7 mouse cellular contexts compared by ENCODE assay signal in the genomic region with DNA sequence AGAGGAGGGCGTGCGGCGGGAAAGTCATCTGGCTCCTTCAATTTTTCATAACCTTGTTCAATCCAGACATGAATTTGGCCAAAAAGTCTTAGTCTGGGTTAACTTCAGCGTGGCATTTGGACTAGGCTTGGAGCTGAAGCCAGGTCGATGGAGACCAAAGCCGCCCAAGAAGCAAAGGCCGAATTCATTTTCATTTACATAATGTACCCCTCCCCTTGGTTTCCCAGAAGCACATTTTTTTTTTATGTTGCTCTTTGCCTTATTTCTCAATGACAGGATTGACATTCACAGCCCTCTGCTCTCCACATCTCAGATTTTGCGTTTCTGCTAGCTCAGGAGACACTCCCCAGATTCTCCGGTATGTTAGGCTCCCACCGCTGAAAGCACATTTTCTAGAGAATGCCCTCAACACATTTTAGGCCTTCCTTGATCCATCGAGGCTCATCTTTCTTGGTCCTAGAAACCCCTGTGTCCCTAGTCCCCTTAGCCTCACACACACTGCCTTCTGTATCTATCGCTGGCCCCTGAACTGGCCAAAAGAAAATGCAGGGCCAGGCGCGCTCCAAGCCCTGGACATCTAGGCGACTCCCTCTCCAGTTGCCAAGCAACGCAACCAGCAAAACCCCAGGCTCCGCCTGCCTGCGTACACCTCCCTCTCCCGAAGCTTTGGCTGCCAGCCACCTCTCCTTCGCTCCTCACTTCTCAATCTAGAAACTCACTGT. TPM values are rescaled to one million over a fixed set of nuclear protein-coding genes. Genes with fewer than 3 reads are reported as not detected.
DNase-seq lines count a peak whose midpoint lies in the region; ATAC-seq and TF ChIP-seq lines count a peak whose summit lies in the region.

No protein-coding gene starts in this region.

- no peak for TF ChIP-seq CTCF in heart, adult 2 months (IDR thresholded peaks at IDR 0.05)
- no peak for TF ChIP-seq CTCF in kidney, adult 2 months (conservative IDR thresholded peaks at IDR 0.05; ENCODE audit: insufficient read depth, insufficient read length, low read depth, low read length)

- WGBS in embryonic facial prominence, embryonic 11.5 days: under 1% methylated on average over 20 of the region's 20 CpGs
- WGBS in heart, adult 2 months: 2% methylated on average over 20 of the region's 20 CpGs
- WGBS in kidney, adult 2 months: 3% methylated on average over 20 of the region's 20 CpGs
- WGBS in limb, embryonic 12.5 days: 1% methylated on average over 20 of the region's 20 CpGs
- under 1% methylated on average over 20 of the region's 20 CpGs for WGBS in midbrain, embryonic 13.5 days

- H3K27me3 ChIP-seq in embryonic facial prominence, embryonic 11.5 days (ENCODE audit: control insufficient read depth, insufficient read depth, low read length): peaks cover 2% of the 10 kb centered on the region; the same call in 1 of the 2 replicates
- H3K27me3 ChIP-seq in heart, adult 2 months (ENCODE audit: control insufficient read depth, insufficient read depth, low read length): 0 out of 2 replicates have a peak, but pooled peaks cover 2% of the 10 kb centered on the region
- H3K27me3 ChIP-seq in kidney, adult 2 months (replicated peaks; ENCODE audit: control insufficient read depth, insufficient read depth, low read length): no peaks in the 10 kb centered on the region
- peaks cover 27% of the 10 kb centered on the region for H3K27me3 ChIP-seq in limb, embryonic 12.5 days
- H3K27me3 ChIP-seq in midbrain, embryonic 13.5 days: peaks cover 21% of the 10 kb centered on the region

- H3K4me3 ChIP-seq in embryonic facial prominence, embryonic 11.5 days (ENCODE audit: low read depth, low read length): peak overlapping the region; percentile 63
- H3K4me3 ChIP-seq in heart, adult 2 months: peak overlapping the region; percentile 54
- peak overlapping the region; percentile 55 for H3K4me3 ChIP-seq in kidney, adult 2 months (ENCODE audit: insufficient read depth, low read depth, low read length)
- peak overlapping the region; percentile 72 for H3K4me3 ChIP-seq in limb, embryonic 12.5 days (replicated peaks)
- H3K4me3 ChIP-seq in midbrain, embryonic 13.5 days (replicated peaks): peak overlapping the region; percentile 50

- DNase-seq in adrenal gland, postnatal 25 days: peak; percentile 87
- DNase-seq in embryonic facial prominence, embryonic 11.5 days (ENCODE audit: low spot score): peak; percentile 86
- DNase-seq in heart, adult 2 months: peak; percentile 82 to 89
- DNase-seq in kidney, adult 2 months: peak; percentile 96
- DNase-seq in testis, postnatal 10 days (ENCODE audit: low spot score): peak; percentile 84

- peak; percentile 39; the same call in 1 of the 2 replicates for TF ChIP-seq POLR2A in heart, adult 2 months (IDR thresholded peaks at IDR 0.05; ENCODE audit: insufficient read depth, low read depth, low read length)
- TF ChIP-seq POLR2A in kidney, adult 2 months (IDR thresholded peaks at IDR 0.05; ENCODE audit: low read depth, low read length): no peak

- no peak overlapping the region; the same call in 1 of the 2 replicates for H3K9ac ChIP-seq in embryonic facial prominence, embryonic 11.5 days (replicated peaks; ENCODE audit: low read length)
- H3K9ac ChIP-seq in heart, adult 2 months (ENCODE audit: low read depth, low read length): no peak overlapping the region
- H3K9ac ChIP-seq in limb, embryonic 12.5 days (replicated peaks): peak overlapping the region; percentile 34
- peak overlapping the region; percentile 64 for H3K9ac ChIP-seq in midbrain, embryonic 13.5 days (replicated peaks)

- no peaks in the 10 kb centered on the region for H3K9me3 ChIP-seq in embryonic facial prominence, embryonic 11.5 days (replicated peaks; ENCODE audit: control insufficient read depth, low read length)
- no peaks in the 10 kb centered on the region for H3K9me3 ChIP-seq in limb, embryonic 12.5 days
- H3K9me3 ChIP-seq in midbrain, embryonic 13.5 days: no peaks in the 10 kb centered on the region

- no peak overlapping the region for H3K27ac ChIP-seq in embryonic facial prominence, embryonic 11.5 days (replicated peaks; ENCODE audit: low read depth, low read length)
- H3K27ac ChIP-seq in heart, adult 2 months: peak overlapping the region; percentile 47
- peak overlapping the region; percentile 86 for H3K27ac ChIP-seq in kidney, adult 2 months (ENCODE audit: insufficient read depth, low read depth, low read length)
- H3K27ac ChIP-seq in limb, embryonic 12.5 days: 0 out of 2 replicates have a peak overlapping the region, but pooled peaks have one; percentile 41
- H3K27ac ChIP-seq in midbrain, embryonic 13.5 days: peak overlapping the region; percentile 77

- intact Hi-C loops in heart, adult 2 months (cut with DNase I): loop anchor here (5.0 kb wide), 1 partner anchor 492 kb away; no protein-coding TSS in a partner anchor

- ATAC-seq in embryonic facial prominence, embryonic 11.5 days (replicated peaks; ENCODE audit: insufficient number of reproducible peaks, low FRiP score, low TSS enrichment, low read depth): peak; percentile 31; the same call in 1 of the 2 replicates
- ATAC-seq in limb, embryonic 12.5 days (ENCODE audit: insufficient number of reproducible peaks, insufficient read depth, low FRiP score, low TSS enrichment, low read depth): peak; percentile 11; the same call in 1 of the 2 replicates
- ATAC-seq in midbrain, embryonic 13.5 days: peak; percentile 61

- peak overlapping the region; percentile 57 for H3K4me2 ChIP-seq in embryonic facial prominence, embryonic 11.5 days (ENCODE audit: low read depth, low read length)
- peak overlapping the region; percentile 93 for H3K4me2 ChIP-seq in limb, embryonic 12.5 days
- H3K4me2 ChIP-seq in midbrain, embryonic 13.5 days (replicated peaks): peak overlapping the region; percentile 80

- no peak for TF ChIP-seq EP300 in heart, adult 2 months (IDR thresholded peaks at IDR 0.05; ENCODE audit: insufficient read depth, low read depth, low read length)

- no peaks in the 10 kb centered on the region for H3K36me3 ChIP-seq in embryonic facial prominence, embryonic 11.5 days (replicated peaks; ENCODE audit: control insufficient read depth, insufficient read depth, low read depth, low read length)
- H3K36me3 ChIP-seq in heart, adult 2 months (ENCODE audit: control insufficient read depth, insufficient read depth, low read length): no peaks in the 10 kb centered on the region
- H3K36me3 ChIP-seq in kidney, adult 2 months (ENCODE audit: control insufficient read depth, insufficient read depth, low read length): no peaks in the 10 kb centered on the region
- 0 out of 2 replicates have a peak, but pooled peaks cover 3% of the 10 kb centered on the region for H3K36me3 ChIP-seq in limb, embryonic 12.5 days
- no peaks in the 10 kb centered on the region for H3K36me3 ChIP-seq in midbrain, embryonic 13.5 days

- H3K4me1 ChIP-seq in embryonic facial prominence, embryonic 11.5 days (ENCODE audit: control insufficient read depth, insufficient read depth, low read length): no peaks in the 10 kb centered on the region
- peaks cover 1% of the 10 kb centered on the region for H3K4me1 ChIP-seq in heart, adult 2 months (ENCODE audit: control insufficient read depth, insufficient read depth, low read length)
- peaks cover 3% of the 10 kb centered on the region; the same call in 1 of the 2 replicates for H3K4me1 ChIP-seq in kidney, adult 2 months (ENCODE audit: control insufficient read depth, insufficient read depth, low read length)
- H3K4me1 ChIP-seq in limb, embryonic 12.5 days (replicated peaks): peaks cover 71% of the 10 kb centered on the region
- peaks cover 70% of the 10 kb centered on the region for H3K4me1 ChIP-seq in midbrain, embryonic 13.5 days (replicated peaks)

- H3K79me2 ChIP-seq in heart, adult 2 months (replicated peaks; ENCODE audit: control insufficient read depth, insufficient read depth, low read length): no peaks in the 10 kb centered on the region

RNA-seq across cellular contexts. Expression of gene Igfbp5, which starts 3.9 kb away (rescaled TPM):
- total RNA-seq in adrenal gland, postnatal 25 days (2021): 49.9 and 57.5 TPM in 2 replicates
- polyA plus RNA-seq in embryonic facial prominence, embryonic 11.5 days (2014; fragmentation: Nextera tagmentation; extraction: Ambion mirVana): 69.4 and 71.2 TPM in 2 replicates
- 10 to 100 TPM; 94.0 to 94.7 TPM for total RNA-seq in heart, adult 2 months (2021)
- 77.8 and 91.0 TPM in 2 replicates for polyA plus RNA-seq in heart, adult 2 months (2012; rRNA removed)
- polyA plus RNA-seq in kidney, adult 2 months (2012; rRNA removed): 229 and 273 TPM in 2 replicates
- 80.3 and 98.0 TPM in 2 replicates for polyA plus RNA-seq in limb, embryonic 12.5 days (2016; fragmentation: Nextera tagmentation; extraction: Ambion mirVana)
- polyA plus RNA-seq in midbrain, embryonic 13.5 days (2015; fragmentation: Nextera tagmentation; extraction: Ambion mirVana): 28.7 and 31.8 TPM in 2 replicates

RNA-seq across cellular contexts. Expression of gene Igfbp2, which starts 46.5 kb away (rescaled TPM):
- 2.6 and 5.9 TPM in 2 replicates for total RNA-seq in adrenal gland, postnatal 25 days (2021)
- polyA plus RNA-seq in embryonic facial prominence, embryonic 11.5 days (2014; fragmentation: Nextera tagmentation; extraction: Ambion mirVana): 368 and 450 TPM in 2 replicates
- total RNA-seq in heart, adult 2 months (2021): under 1 TPM in 1 of 2 experiments, not detected in 1; 0.30 TPM
- polyA plus RNA-seq in heart, adult 2 months (2012; rRNA removed): 0.41 and 2.6 TPM in 2 replicates
- polyA plus RNA-seq in kidney, adult 2 months (2012; rRNA removed): 12.6 and 13.5 TPM in 2 replicates
- polyA plus RNA-seq in limb, embryonic 12.5 days (2016; fragmentation: Nextera tagmentation; extraction: Ambion mirVana): 319 and 323 TPM in 2 replicates
- 294 and 385 TPM in 2 replicates for polyA plus RNA-seq in midbrain, embryonic 13.5 days (2015; fragmentation: Nextera tagmentation; extraction: Ambion mirVana)

Comparison
In these comparisons a context has a peak if more than half of its experiments do, and no peak if none do; other contexts are left out.
1. ATAC-seq: peak in every context shown above with its lines; median percentile 61 in midbrain, embryonic 13.5 days; 31 in embryonic facial prominence, embryonic 11.5 days; 11 in limb, embryonic 12.5 days.
2. H3K9ac ChIP-seq: peak in limb, embryonic 12.5 days (single experiment) and midbrain, embryonic 13.5 days (single experiment); none in embryonic facial prominence, embryonic 11.5 days (single experiment) and heart, adult 2 months (single experiment).
3. RNA of gene Igfbp2, which starts 46.5 kb away (polyA plus RNA-seq): 294 to 385 TPM in midbrain, embryonic 13.5 days, 368 to 450 TPM in embryonic facial prominence, embryonic 11.5 days and 319 to 323 TPM in limb, embryonic 12.5 days; 12.6 to 13.5 TPM in kidney, adult 2 months and 0.41 to 2.6 TPM in heart, adult 2 months; every median in the first group is over 10 times any median in the second.
4. Peak in every context shown above with its lines, with median percentiles within 50 percentile points of each other: DNase-seq, H3K4me2 ChIP-seq and H3K4me3 ChIP-seq.